Mouse (Mus musculus) heart, adult 18-20 months (tissue): ENCODE data around the gene Klk1b3. TPM values are rescaled to one million over a fixed set of nuclear protein-coding genes. Genes with fewer than 3 reads are reported as not detected.

ENCODE experiments used
- total RNA-seq, 2 experiments: library from RNA; stranded (reverse); gene quantifications; 2 replicates each; pipeline ENCODE4 v1.2.3; 2021

Klk1b3 gene
- total RNA-seq, 2 experiments from 2014 or later, result not detected

Other genes with a start within 250 kb of the Klk1b3 start
- not detected for gene Klk1b8, start 247.5 kb upstream of the Klk1b3 start, total RNA-seq
- not detected for gene Klk1b1, start 231.4 kb upstream of the Klk1b3 start, total RNA-seq
- gene Klk1b9, start 222.1 kb upstream of the Klk1b3 start, total RNA-seq, result not detected
- gene Klk1b11, start 202.3 kb upstream of the Klk1b3 start, total RNA-seq, result not detected
- 1 to 10 TPM; 2.8 to 4.1 TPM for gene Klk1b26, start 186.0 kb upstream of the Klk1b3 start, total RNA-seq
- not detected for gene Klk1b27, start 145.9 kb upstream of the Klk1b3 start, total RNA-seq
- gene Klk1b21, start 95.9 kb upstream of the Klk1b3 start, total RNA-seq, result not detected
- not detected for gene Klk1b22, start 85.5 kb upstream of the Klk1b3 start, total RNA-seq
- gene Klk1b16, start 61.4 kb upstream of the Klk1b3 start, total RNA-seq, result not detected
- not detected for gene Klk1b24, start 10.0 kb upstream of the Klk1b3 start, total RNA-seq
- not detected for gene Klk1b4, start 9.2 kb downstream of the Klk1b3 start, total RNA-seq
- gene Klk1b5, start 17.8 kb downstream of the Klk1b3 start, total RNA-seq, result not detected
- under 1 TPM in 1 of 2 experiments, not detected in 1; 0.60 TPM for gene Klk1, start 27.2 kb downstream of the Klk1b3 start, total RNA-seq
- gene Gm36864, start 38.0 kb downstream of the Klk1b3 start, total RNA-seq, result not detected
- gene 1700028J19Rik, start 48.5 kb downstream of the Klk1b3 start, total RNA-seq, result under 1 TPM; 0.25 to 0.28 TPM
- 10 to 100 TPM in 1 of 2 experiments, 1 to 10 TPM in 1; 8.1 to 11.5 TPM for gene 2410002F23Rik, start 48.5 kb downstream of the Klk1b3 start, total RNA-seq
- gene Acp4, start 59.2 kb downstream of the Klk1b3 start, total RNA-seq, result not detected
- not detected for gene Gm15517, start 63.3 kb downstream of the Klk1b3 start, total RNA-seq
- under 1 TPM; 0.69 to 0.87 TPM for gene Clec11a, start 108.7 kb downstream of the Klk1b3 start, total RNA-seq
- 1 to 10 TPM; 2.1 to 2.7 TPM for gene Shank1, start 112.1 kb downstream of the Klk1b3 start, total RNA-seq
- 1 to 10 TPM; 2.3 to 2.9 TPM for gene Syt3, start 185.9 kb downstream of the Klk1b3 start, total RNA-seq
- gene 1700008O03Rik, start 187.6 kb downstream of the Klk1b3 start, total RNA-seq, result under 1 TPM; 0.30 to 0.31 TPM
- gene Lrrc4b, start 230.8 kb downstream of the Klk1b3 start, total RNA-seq, result 10 to 100 TPM; 31.2 to 66.0 TPM